13 mouse cellular contexts compared by ENCODE assay signal in the genomic region with DNA sequence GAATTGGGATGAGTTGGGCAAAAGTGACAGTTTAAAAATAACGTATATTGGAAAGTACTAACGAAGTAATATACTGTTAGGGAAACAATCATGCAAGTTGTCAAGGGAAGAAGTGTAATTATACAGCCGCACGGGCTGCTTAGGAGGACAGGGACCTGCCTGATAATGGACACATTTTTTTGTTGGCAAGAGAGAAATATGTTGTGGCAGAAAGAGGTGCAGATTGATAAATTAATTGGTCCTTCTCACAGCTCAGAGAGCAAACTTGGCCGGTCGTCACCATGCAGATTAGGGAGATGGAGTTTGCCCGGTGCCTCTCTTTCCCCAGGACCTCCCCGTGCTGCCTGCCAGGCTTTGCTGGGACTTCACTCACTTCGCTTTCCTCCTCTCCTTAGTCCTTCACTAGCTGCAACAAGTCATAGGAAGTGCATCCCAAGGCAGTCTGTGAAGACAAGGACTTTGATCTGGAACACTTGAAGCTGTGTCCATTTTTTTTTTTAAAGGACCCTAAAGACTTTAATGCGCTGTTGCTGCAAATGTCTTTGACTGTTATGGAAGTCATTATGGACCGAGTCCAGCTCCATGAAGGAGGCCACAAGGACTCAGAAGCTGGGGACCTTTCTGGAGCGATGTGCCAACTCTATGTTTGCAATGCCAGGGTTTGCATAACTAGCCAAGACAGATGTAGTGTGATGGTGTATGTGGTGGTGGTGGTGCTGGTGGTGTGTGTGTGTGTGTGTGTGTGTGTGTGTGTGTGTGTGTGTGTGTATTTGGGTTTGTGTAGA.
DNase-seq lines count a peak whose midpoint lies in the region.
"Had no signal": no experiment of that assay in that cellular context is flagged by ENCODE, and none has a peak within 500 bp of the region (broad histone marks: within the 10 kb centered on the region; RNA-seq: fewer than 3 reads in every experiment).

No protein-coding gene starts in this region.

- peak; percentile 19 to 39 for DNase-seq in cerebellum, postnatal 10 days
- DNase-seq in cerebellum, adult 9-11 months, result no peak
- DNase-seq in layer of hippocampus, postnatal 10 days (ENCODE audit: low spot score in 2 of 2), result peak; percentile 10 to 21
- DNase-seq in layer of hippocampus, postnatal 36 days, result no peak
- peak; percentile 54 for DNase-seq in lung, postnatal 10 days
- DNase-seq in lung, postnatal 36 days, result no peak
- no peak for DNase-seq in embryo, embryonic 10.5 days (ENCODE audit: low spot score)
- DNase-seq: cerebellum, adult 8-10 months; gastrocnemius, postnatal 25 days; heart, adult 2 months; kidney, postnatal 4 days; midbrain, embryonic 14.5 days; right cerebral cortex, postnatal 14 days had no signal

Comparison
In these comparisons a context has a peak if more than half of its experiments do, and no peak if none do; other contexts are left out.
1. DNase-seq: peak in cerebellum, postnatal 10 days (2 of 2), layer of hippocampus, postnatal 10 days (2 of 2) and lung, postnatal 10 days (single experiment); none in cerebellum, adult 9-11 months (single experiment), layer of hippocampus, postnatal 36 days (0 of 2), lung, postnatal 36 days (single experiment) and embryo, embryonic 10.5 days (single experiment).